Mouse (Mus musculus) lung, embryonic 14.5 days (tissue): ENCODE measurements around the gene Carnmt1. TPM values are rescaled to one million over a fixed set of nuclear protein-coding genes. Genes with fewer than 3 reads are reported as not detected.

Source experiments
- ATAC-seq: fragments of 200-750 bp; cut with Nextera tagmentation; 2 replicates; pipeline ENCODE4 v1.8.0; 2017; ENCODE audit warnings: mild to moderate bottlenecking, moderate TSS enrichment, moderate library complexity; ENCODE audit not compliant: insufficient read depth
- DNase-seq: peaks from one replicate; pipeline ENCODE4 v3.0.0-alpha.2; 2015
- H3K27ac ChIP-seq: fragments of 300-500 bp; sonication (generic); 2 replicates; pipeline ENCODE4 v1.5.1; 2014; ENCODE audit warnings: low read depth, mild to moderate bottlenecking, moderate library complexity
- H3K27me3 ChIP-seq: fragments of 300-500 bp; sonication (generic); 2 replicates; pipeline ENCODE4 v1.6.1; 2014; ENCODE audit warnings: low read length, control low read depth; ENCODE audit not compliant: insufficient read depth
- H3K36me3 ChIP-seq: fragments of 300-500 bp; sonication (generic); 2 replicates; pipeline ENCODE4 v1.6.1; 2014; ENCODE audit warnings: control low read depth; ENCODE audit not compliant: insufficient read depth
- H3K4me1 ChIP-seq: fragments of 300-500 bp; sonication (generic); 2 replicates; pipeline ENCODE4 v1.6.1; 2014; ENCODE audit warnings: antibody characterized with exemption, control low read depth; ENCODE audit not compliant: insufficient read depth
- H3K4me2 ChIP-seq: fragments of 300-500 bp; sonication (generic); 2 replicates; pipeline ENCODE4 v1.6.1; 2014; ENCODE audit warnings: mild to moderate bottlenecking
- H3K4me3 ChIP-seq: fragments of 300-500 bp; sonication (generic); 2 replicates; pipeline ENCODE4 v1.5.1; 2014; ENCODE audit warnings: low read depth, low read length
- H3K9ac ChIP-seq: fragments of 300-500 bp; sonication (generic); 2 replicates; pipeline ENCODE4 v1.6.1; 2014
- H3K9me3 ChIP-seq: fragments of 300-500 bp; sonication (generic); 2 replicates; pipeline ENCODE4 v1.6.1; 2016; ENCODE audit warnings: low read depth, low read length, control low read depth
- CTCF ChIP-seq: IDR thresholded peaks from 2 replicates; pipeline ENCODE4 v1.5.1; 2016; ENCODE audit warnings: antibody characterized with exemption, low read depth
- WGBS: fragments of 180-500 bp; shearing (Covaris S2); extraction: QIAGEN DNeasy Blood & Tissue Kit; methylation state at CpG from one replicate; pipeline ENCODE4 v1.1.7; 2014; 5-methylcytosine and 5-hydroxymethylcytosine counted together
- polyA plus RNA-seq: library from polyadenylated mRNA; unstranded; fragments of >200 nt; fragmentation: Nextera tagmentation; extraction: Ambion mirVana; gene quantifications from 2 replicates; pipeline ENCODE4 v1.2.1, GENCODE M21; 2014

Gene Carnmt1
- polyA plus RNA-seq, 1 experiment from 2014 or later = 37.8 TPM

DNA sequence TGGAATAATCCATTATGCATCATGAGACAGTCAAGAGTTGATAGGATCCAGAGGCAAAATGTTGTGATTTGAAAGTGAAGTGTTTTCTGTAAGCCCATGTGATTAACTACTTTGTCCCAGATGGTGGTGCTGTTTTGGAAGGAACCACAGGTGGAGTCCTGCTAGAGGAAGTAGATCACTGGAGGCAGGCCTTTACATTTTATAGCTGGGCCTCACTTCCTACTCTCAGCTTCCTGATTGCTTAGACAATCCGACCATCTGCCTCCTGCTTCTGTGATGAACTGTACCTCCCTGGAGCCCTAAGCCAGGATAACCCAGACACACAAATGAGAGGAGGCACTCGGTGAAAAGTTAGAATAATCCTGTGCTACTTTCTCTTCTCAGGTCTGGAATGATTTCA, 6.7 kb upstream of the Carnmt1 start:
- no peak overlapping the region for H3K9ac ChIP-seq
- no peak for DNase-seq
- ATAC-seq = no peak
- no peaks in the 10 kb centered on the region for H3K4me1 ChIP-seq
- TF ChIP-seq CTCF = no peak
- H3K27ac ChIP-seq = no peak overlapping the region
- 56% methylated on average over 2 of the region's 2 CpGs for WGBS
- no peak overlapping the region for H3K4me3 ChIP-seq
- no peaks in the 10 kb centered on the region for H3K27me3 ChIP-seq
- no peaks in the 10 kb centered on the region for H3K9me3 ChIP-seq
- H3K4me2 ChIP-seq = no peak overlapping the region
- H3K36me3 ChIP-seq = no peaks in the 10 kb centered on the region

DNA sequence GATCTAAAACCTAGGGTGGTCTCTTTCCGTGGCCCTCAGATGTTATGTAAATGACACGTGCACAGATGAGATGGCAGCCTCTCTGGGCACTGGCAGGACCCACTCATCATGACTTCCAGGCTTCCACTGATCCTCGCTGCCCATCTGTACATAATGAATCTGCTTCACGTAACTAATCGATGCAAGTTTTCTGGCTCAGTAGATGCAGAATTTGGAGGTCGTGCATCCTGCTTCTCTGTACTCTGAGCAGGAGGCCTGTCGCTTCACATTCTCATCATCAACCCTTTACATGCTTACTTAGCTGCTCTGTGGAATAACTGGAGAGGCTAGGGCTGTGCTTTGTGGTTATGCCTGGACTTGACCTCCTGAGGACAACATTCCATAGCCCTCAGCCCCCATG, 3.6 kb upstream of the Carnmt1 start:
- DNase-seq (no peak), ATAC-seq (no peak)
- Histone ChIP-seq H3K36me3 (no peaks in the 10 kb centered on the region), H3K4me3 (no peak overlapping the region), H3K9me3 (no peaks in the 10 kb centered on the region), H3K4me2 (no peak overlapping the region), H3K27ac (no peak overlapping the region), H3K9ac (no peak overlapping the region), H3K4me1 (no peaks in the 10 kb centered on the region), H3K27me3 (no peaks in the 10 kb centered on the region)
- 86% methylated on average over 7 of the region's 7 CpGs for WGBS
- no peak for TF ChIP-seq CTCF

DNA sequence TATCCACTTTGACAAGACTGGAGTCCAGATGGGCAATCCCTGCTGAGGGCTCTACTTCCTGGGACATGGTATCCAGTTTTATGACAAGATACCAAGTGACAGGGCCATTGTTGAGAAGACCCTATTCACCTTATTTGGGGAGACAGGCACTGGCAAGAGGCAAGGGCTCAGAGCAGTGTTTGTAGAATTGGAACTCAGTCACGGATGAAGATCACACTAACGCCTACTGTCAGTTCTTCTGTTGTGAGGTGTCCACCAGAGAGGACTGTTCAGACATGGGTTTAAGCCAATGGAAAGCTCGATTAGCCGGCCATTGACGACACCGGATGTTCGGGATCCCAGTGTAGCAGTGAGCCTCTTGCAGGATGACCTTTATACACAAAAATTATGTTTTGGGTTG, 1.0 kb upstream of the Carnmt1 start:
- ATAC-seq (no peak), DNase-seq (no peak)
- no peaks in the 10 kb centered on the region for H3K9me3 ChIP-seq
- no peak overlapping the region for H3K27ac ChIP-seq
- no peak for TF ChIP-seq CTCF
- H3K4me1 ChIP-seq = peaks cover 12% of the 10 kb centered on the region
- 96% methylated on average over 7 of the region's 7 CpGs for WGBS
- no peak overlapping the region for H3K9ac ChIP-seq
- no peaks in the 10 kb centered on the region for H3K27me3 ChIP-seq
- no peaks in the 10 kb centered on the region for H3K36me3 ChIP-seq
- no peak overlapping the region for H3K4me3 ChIP-seq
- H3K4me2 ChIP-seq = no peak overlapping the region

DNA sequence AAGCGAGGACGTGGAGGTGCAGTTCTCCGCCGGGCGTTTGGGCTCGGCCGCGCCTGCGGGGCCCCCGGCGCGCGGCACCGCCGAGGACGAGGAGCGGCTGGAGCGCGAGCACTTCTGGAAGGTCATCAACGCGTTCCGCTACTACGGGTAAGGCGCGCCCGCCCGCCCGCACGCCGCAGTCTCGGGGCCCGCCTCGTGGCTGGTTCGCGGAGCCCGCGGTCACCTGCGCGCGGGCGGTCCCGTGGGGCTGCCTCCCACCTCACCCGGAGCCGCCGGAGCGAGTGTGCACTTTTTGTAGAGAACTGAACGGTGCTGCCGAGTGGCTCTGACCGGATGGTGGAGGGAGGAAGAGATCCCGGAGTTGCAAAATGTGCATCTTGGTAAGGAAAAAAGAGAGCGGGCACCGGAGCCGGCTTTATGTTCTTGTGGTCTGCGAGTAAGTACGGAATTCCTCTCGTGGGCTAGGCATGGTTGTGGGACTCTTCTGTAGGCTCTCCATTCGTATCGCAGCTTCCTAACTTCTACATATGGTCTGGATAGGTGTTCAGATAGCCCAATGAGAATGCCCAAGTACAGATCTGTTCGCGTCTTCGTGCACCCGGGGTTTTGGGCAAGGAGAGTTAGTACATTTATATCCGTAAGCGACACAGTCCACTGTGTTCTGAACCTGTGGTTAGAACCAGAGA, 635 bp downstream of the Carnmt1 start:
- DNase-seq (peak; percentile 60), ATAC-seq (peak; percentile 78)
- Histone ChIP-seq H3K4me2 (peak overlapping the region; percentile 69), H3K4me1 (peaks cover 12% of the 10 kb centered on the region), H3K9me3 (no peaks in the 10 kb centered on the region), H3K27ac (peak overlapping the region; percentile 88), H3K9ac (peak overlapping the region; percentile 85), H3K27me3 (no peaks in the 10 kb centered on the region), H3K4me3 (peak overlapping the region; percentile 76), H3K36me3 (no peaks in the 10 kb centered on the region)
- TF ChIP-seq CTCF = no peak
- under 1% methylated on average over 62 of the region's 64 CpGs for WGBS

DNA sequence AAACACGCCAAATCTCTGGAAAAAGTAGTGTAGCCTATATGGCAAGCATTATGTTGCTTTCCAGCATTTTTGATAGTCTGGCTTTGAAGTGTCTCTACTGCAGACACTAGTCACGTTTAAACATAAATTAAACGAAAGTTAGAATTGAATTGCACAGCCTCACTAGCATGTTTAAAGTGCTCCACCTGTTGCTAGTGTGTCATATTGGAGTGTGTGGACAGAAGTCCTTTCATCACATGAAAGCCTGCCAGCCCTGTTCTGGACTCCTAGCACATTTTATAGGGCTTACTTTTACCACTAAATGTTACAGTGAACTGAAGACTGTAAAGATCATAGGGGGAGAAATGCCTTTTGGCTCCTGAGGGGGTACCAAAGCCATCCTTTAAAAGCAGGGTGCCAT, 1.9 kb downstream of the Carnmt1 start:
- Histone ChIP-seq H3K27ac (no peak overlapping the region), H3K4me3 (peak overlapping the region; percentile 76), H3K9ac (no peak overlapping the region), H3K36me3 (no peaks in the 10 kb centered on the region), H3K4me2 (peak overlapping the region; percentile 69), H3K9me3 (no peaks in the 10 kb centered on the region), H3K27me3 (no peaks in the 10 kb centered on the region), H3K4me1 (peaks cover 12% of the 10 kb centered on the region)
- 44% methylated on average over 3 of the region's 3 CpGs for WGBS
- TF ChIP-seq CTCF = no peak
- ATAC-seq (no peak), DNase-seq (no peak)

DNA sequence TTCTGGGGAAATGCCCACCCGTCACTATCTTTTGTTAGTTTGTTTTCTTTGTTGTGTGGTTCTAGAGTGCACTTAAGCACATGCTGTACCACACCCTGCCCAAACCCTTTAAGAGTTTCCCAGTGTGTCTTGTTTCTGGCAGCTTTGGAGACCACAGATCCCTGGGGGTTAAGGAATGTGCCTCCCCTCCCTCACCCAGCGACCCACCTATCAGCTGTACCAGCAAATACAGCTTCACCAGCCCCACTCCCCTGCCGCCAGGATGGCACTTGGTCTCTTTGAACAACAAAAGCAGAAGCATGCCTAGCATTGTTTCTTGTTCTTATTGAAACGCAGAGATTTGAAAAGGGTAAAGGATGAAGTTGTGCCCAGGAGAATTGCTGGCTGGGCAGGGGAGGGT, 2.6 kb downstream of the Carnmt1 start:
- Histone ChIP-seq H3K27ac (no peak overlapping the region), H3K4me1 (peaks cover 12% of the 10 kb centered on the region), H3K9ac (peak overlapping the region; percentile 22; the same call in 1 of the 2 replicates), H3K9me3 (no peaks in the 10 kb centered on the region), H3K4me3 (peak overlapping the region; percentile 76; the same call in 1 of the 2 replicates), H3K27me3 (no peaks in the 10 kb centered on the region), H3K4me2 (peak overlapping the region; percentile 69), H3K36me3 (no peaks in the 10 kb centered on the region)
- no peak for TF ChIP-seq CTCF
- ATAC-seq (no peak), DNase-seq (no peak)
- 38% methylated on average over 4 of the region's 4 CpGs for WGBS

DNA sequence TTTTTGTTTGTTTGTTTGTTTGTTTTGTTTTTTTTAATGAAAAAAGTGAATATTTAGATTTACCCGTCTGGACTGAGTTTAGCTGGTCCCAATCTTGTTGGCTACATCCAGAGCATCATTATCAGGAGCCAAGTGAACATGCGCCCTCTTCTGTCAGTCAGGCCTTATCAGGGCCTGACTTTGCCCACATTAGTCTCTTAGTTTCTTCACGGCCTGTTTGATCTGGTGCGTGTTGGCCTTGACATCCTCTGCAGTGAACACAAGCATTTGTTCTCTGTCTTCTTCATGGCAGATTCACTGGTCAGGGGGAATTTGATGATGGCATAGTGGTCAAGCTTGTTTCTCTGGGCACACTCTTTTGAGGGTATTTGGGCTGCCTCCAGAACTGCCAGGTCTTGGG, 11.6 kb downstream of the Carnmt1 start:
- TF ChIP-seq CTCF = no peak
- peaks cover 36% of the 10 kb centered on the region for H3K36me3 ChIP-seq
- no peaks in the 10 kb centered on the region for H3K27me3 ChIP-seq
- H3K9me3 ChIP-seq = no peaks in the 10 kb centered on the region
- DNase-seq (no peak), ATAC-seq (no peak)
- no peak overlapping the region for H3K4me2 ChIP-seq
- 62% methylated on average over 4 of the region's 4 CpGs for WGBS
- no peak overlapping the region for H3K4me3 ChIP-seq
- H3K4me1 ChIP-seq = no peaks in the 10 kb centered on the region
- H3K9ac ChIP-seq = no peak overlapping the region
- H3K27ac ChIP-seq = no peak overlapping the region

DNA sequence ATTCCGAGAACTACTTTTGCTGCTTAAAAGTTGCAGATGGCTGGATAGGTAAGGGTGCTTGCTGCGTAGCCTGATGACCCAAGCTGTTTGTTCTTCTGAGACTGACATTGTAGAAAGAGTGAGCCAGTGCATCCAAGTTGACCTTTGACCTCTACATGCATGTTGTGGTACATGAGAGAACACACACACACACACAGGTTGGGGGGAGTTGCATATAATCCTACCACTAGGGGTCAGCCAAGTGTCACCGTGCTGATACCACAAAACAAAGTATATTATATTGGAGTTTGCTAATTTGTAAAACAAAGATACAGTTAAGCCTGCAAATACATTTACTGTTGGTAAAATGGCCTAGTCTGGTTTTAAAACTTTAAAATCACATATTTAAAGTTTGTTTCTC, 17.0 kb downstream of the Carnmt1 start:
- no peak overlapping the region for H3K27ac ChIP-seq
- H3K27me3 ChIP-seq = no peaks in the 10 kb centered on the region
- H3K9ac ChIP-seq = no peak overlapping the region
- H3K4me2 ChIP-seq = no peak overlapping the region
- 74% methylated on average over 3 of the region's 3 CpGs for WGBS
- no peak overlapping the region for H3K4me3 ChIP-seq
- ATAC-seq (no peak), DNase-seq (peak; percentile 75)
- H3K36me3 ChIP-seq = peaks cover 13% of the 10 kb centered on the region
- TF ChIP-seq CTCF = peak; percentile 80
- no peaks in the 10 kb centered on the region for H3K4me1 ChIP-seq
- H3K9me3 ChIP-seq = no peaks in the 10 kb centered on the region
